Mouse (Mus musculus): ENCODE results near the gene Ssx2ip.
"Not testable (repeated sequence)": the region's sequence is repeated elsewhere in the genome, so short reads cannot be mapped to it uniquely, and the experiment has no call there.

Gene Ssx2ip

DNA sequence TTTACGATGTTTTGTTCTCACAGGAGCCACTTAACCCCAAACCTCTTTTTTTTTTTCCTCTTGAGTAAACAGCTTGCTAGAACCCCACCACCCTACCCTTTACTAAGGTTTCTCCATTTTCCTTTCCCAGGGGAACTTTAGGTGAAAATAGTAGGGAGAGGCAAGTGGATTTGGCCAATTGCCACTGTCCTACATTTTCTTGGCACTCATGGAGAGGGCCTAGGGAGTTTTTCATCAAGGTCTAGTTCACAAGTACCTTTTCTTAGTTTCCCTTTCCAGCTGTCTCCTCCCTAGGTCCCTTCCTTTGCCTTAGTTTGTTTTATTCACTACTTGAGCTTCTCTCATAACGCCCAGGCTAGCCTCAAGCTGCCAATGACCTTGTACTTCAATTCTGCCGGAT lies 672 bp upstream of the Ssx2ip start:
- no peak for DNase-seq (ENCODE audit: extremely low spot score)

- no peak for DNase-seq (ENCODE audit: extremely low spot score)
Measured at GRCm38 (mm10) chr3:146405213-146406006, 968 bp downstream of the Ssx2ip start.

- peak; percentile 41 for DNase-seq (ENCODE audit: extremely low spot score)
Measured at GRCm38 (mm10) chr3:146406007-146406341, 1.5 kb downstream of the Ssx2ip start.

GRCm38 (mm10) chr3:146407086-146407721 lies 2.8 kb downstream of the Ssx2ip start:
- no peak for DNase-seq (ENCODE audit: extremely low spot score)

- no peak for DNase-seq (ENCODE audit: extremely low spot score)
Measured at GRCm38 (mm10) chr3:146410114-146410513, 5.7 kb downstream of the Ssx2ip start.

GRCm38 (mm10) chr3:146412008-146412407 lies 7.6 kb downstream of the Ssx2ip start:
- DNase-seq (ENCODE audit: extremely low spot score) = no peak

DNA sequence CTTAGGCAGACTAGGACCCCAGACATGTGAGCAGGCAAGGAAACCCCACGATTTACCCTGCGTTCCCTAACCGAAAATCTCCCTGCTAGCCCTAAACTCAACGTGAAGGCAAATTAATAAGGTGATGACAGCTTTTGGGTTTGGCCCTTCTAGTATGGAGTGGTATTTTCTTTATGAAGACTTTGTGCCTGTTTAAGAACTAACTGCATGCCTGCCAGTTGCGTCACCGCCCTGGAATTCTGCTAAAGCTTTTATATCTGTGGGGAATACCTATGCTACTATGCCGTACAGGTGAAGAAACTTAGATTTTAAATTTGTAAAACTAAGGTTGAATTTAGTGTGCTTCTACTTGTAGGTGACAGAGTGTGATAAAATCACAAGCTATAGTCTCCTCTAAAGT lies 8.0 kb downstream of the Ssx2ip start:
- no peak for DNase-seq (ENCODE audit: extremely low spot score)

GRCm38 (mm10) chr3:146413016-146413415 lies 8.6 kb downstream of the Ssx2ip start:
- no peak for DNase-seq (ENCODE audit: extremely low spot score)

DNA sequence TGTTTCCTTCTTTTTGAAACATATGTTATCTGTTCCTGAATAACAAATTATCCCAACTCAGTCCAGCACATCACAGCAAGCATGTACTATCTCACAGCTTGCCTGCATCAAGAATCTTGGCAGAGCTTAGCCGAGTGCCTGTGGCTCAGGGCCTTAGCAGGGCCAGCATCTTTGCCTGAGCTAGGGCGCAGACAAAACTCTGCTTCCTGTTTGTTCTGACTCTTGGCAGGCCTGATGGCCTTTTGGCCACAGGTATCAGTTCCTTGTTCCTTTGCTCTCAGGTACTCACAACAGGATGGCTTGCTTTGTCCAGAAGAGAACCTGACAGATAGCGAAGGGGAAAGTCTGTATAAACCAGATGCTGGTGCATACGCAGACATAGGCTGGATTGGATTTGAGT lies 9.6 kb downstream of the Ssx2ip start:
- DNase-seq (ENCODE audit: extremely low spot score) = no peak

DNA sequence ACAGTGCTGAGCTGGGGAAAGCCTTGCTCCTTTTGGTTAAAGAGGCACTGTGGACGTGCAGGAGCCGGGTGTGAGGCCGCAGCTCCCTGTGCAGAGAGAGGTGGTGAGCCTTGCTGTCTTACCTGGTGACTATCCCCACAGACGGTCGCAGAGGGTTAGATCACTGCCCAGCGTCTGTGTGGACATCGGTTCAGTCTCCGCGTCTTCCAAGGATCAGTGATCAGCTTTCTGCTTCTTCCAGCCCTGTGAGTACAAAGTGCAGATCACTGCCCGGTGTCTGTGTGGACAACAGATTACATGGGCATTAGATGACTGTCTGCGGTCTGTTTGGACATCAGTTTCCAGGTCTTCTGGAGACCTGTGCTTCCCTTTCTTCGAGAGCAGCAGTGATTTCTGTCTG lies 10.1 kb downstream of the Ssx2ip start:
- no peak for DNase-seq (ENCODE audit: extremely low spot score)

- DNase-seq (ENCODE audit: extremely low spot score) = no peak
Measured at GRCm38 (mm10) chr3:146417873-146418272, 13.4 kb downstream of the Ssx2ip start.

DNA sequence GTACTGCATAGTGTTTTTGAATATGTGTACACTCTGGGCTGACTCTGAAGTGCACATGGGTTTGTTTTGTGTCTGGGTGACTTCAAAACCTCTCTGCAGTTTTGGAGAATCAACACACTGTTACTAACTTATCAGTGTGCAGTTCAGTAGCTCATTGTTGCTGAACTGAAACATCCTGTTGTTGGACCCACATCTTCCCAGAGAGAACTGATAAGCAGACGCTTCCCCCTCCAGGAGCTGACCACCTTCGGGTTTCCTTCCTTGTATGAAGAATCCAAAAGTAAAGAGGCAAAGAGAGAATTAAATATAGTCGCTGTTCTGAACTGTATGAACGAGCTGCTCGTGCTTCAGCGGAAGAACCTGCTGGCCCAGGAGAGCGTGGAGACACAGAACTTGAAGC lies 14.5 kb downstream of the Ssx2ip start:
- no peak for DNase-seq (ENCODE audit: extremely low spot score)

DNA sequence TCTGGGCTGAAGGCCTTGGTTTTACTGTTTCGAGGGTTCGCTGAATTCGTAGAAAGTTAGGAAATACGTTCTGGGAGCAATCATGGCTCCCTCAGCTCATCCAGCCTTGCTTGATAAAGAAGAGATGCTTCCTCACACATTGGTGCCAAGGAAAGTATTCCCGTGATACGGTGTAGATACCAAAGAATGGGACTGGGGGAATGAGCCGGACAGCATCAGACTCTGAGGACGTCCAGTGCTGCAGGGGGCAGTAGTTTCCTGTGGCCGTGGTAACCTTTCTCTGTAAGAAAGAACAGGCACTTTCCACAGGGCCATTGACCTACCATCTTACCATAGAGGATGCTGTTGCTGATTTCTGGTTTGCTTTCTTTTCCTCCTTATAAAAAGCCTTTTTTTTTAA lies 15.1 kb downstream of the Ssx2ip start:
- no peak for DNase-seq (ENCODE audit: extremely low spot score)

GRCm38 (mm10) chr3:146419992-146420537 lies 15.6 kb downstream of the Ssx2ip start:
- DNase-seq (ENCODE audit: extremely low spot score) = no peak

DNA sequence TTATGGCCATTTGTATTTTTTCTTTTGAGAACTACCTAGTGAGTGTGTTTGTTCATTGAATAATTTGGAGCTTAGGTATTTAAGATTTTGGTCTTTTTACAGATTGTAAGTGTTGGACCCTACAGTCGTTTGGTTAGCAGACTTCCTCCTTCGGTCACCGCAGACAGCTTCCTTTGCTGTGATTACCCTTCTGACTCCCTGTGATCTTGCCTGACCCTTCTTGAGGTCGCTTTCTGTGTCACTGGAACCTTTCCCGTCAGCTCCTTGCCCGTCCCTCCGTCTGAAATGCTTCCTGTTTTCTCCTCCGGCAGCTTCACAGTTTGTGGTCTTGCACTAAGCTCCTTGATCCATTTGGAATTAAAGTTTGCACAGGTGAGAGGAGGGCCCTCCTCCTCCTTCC lies 17.3 kb downstream of the Ssx2ip start:
- no peak for DNase-seq (ENCODE audit: extremely low spot score)

DNA sequence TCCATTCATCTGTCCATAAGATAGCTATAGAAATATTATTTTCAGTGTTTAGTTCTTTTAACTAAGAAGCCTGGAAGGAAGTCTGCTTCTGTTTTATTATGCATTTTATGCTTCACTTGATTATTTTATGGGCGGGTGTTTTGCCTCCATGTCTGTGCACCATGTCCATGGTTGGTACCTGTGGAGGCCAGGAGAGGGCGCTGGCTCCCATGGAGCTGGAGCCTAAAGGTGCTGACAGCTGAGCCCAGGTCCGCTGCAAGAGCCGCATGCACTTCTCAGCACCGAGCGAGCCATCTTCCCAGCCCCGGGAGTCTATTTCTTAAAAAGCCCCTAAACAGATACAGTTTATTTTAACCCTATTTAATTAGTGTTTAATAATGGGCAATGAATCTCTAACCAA lies 19.3 kb downstream of the Ssx2ip start:
- DNase-seq (ENCODE audit: extremely low spot score) = no peak

DNA sequence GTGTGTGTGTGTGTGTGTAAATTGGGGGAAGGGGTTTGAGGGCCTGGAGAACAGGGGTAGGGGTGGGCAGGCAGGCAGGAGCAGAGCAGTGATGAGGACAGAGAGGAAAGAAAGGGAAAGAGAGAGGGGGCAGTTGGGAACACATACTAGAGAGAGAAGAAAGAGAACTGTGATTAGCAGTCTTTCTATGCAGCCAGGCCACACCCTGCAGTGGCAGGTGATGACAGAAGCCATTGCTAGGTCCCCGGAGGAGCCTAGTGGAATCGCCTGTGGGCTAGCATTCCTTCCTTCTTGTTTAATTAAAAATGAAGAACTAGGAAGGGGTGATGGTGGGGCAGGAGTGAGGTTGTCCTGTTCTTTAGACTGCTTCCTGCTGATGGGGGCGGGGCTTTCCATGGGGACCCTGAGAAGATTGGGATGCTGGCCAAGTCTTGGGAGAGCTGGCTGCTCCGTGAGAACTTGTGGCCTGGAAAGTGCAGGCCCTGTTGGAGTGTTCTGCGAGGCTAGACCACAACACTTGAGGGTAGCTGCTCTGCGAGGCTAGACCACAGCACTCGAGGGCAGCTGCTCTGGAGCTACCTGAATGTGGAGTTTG lies 20.0 kb downstream of the Ssx2ip start:
- DNase-seq (ENCODE audit: extremely low spot score) = no peak

DNA sequence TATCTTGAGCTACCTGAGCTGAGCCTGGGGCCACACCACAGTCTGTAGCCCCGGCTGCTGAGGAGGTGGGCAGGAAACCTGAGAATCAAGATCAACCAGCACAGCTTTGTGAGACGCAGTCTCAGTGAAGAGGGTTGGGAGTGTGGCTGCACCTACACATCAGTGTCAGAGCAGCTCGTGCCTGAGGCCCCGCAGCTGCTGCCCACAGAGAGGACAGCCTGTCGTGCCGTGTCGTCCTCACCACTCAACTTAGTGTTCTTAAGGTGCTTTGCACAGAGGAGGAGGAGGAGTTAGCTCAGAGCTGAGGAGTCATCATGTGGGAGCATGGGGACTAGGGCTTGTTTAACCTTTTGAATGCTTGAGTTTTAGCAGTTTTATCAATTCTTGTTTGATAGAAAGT lies 21.5 kb downstream of the Ssx2ip start:
- no peak for DNase-seq (ENCODE audit: extremely low spot score)

DNA sequence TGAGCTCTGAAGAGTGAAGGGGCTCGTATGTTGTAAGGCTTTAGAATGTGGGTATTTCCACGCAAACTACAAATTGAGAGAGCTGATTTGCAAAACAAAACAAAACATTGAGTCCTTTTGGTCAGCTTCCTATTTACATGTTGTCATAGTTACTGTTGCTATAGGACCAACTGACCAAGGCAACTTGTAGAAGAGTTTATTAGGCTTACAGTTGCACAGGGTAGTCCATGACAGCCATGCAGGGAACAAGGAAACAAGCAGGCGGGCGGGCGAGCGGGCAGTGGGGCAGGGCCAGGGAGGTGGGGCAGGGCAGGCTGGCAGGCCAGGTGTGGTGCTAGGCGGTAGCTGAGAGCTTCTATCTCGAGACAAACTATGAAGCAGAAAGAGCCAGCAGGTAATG lies 22.0 kb downstream of the Ssx2ip start:
- DNase-seq (ENCODE audit: extremely low spot score) = no peak

DNA sequence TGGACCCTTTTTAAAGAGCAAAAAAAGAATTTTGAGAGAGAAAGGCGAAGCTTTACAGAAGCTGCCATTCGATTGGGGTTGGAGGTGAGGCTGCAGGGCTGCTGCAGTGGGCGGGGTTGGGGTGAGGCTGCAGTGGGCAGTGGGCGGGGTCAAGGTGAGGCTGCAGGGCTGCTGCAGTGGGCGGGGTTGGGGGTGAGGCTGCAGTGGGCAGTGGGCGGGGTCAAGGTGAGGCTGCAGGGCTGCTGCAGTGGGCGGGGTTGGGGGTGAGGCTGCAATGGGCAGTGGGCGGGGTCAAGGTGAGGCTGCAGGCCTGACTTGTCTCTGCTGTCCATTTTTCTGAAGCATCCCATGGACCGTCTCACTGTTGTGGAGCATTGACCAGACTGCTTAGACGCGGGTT lies 28.6 kb downstream of the Ssx2ip start:
- not testable (repeated sequence) for DNase-seq (ENCODE audit: extremely low spot score)

- no peak for DNase-seq (ENCODE audit: extremely low spot score)
Measured at GRCm38 (mm10) chr3:146433681-146434350, 29.4 kb downstream of the Ssx2ip start.

DNA sequence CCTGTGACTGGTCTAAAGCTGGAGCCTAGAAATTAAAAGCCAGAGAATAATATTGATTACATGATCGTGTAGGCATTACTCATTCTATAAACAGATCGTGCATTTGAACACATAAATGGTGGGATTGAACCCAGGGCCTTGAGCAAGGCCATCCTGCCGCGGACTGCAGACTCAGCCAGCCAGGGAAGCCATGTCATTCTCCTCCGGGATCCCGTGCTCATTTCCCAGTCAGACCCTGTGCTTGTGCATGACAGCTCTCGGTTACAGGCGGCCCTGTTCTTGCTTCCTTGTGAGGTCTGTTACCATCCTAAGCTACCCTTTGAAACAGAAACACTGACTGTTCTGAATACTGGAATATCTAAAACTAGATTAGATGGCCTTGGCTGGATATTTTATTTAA lies 30.2 kb downstream of the Ssx2ip start:
- no peak for DNase-seq (ENCODE audit: extremely low spot score)

Measured in embryo, embryonic 9.5 days (tissue).